Mouse (Mus musculus) Patski (cell line): ENCODE measurements around the gene Cyp2j12. TPM values are rescaled to one million over a fixed set of nuclear protein-coding genes. Genes with fewer than 3 reads are reported as not detected.

Source experiments
- ATAC-seq: fragments of 100-300 bp; one replicate; pipeline ENCODE4 v1.8.0; 2021
- CTCF ChIA-PET: fragments of 350-600 bp; sonication (Branson Sonifier 250); formaldehyde crosslinking; loops from one replicate; lab custom pipeline; 2022; ENCODE audit warnings: inconsistent platforms; lab: Charles Lee
- POLR2A ChIA-PET: fragments of 350-600 bp; sonication (Branson Sonifier 250); formaldehyde crosslinking; loops from one replicate; lab custom pipeline; 2022; ENCODE audit warnings: antibody characterized with exemption, inconsistent platforms; lab: Charles Lee
- DNase-seq: peaks from one replicate; pipeline ENCODE4 v3.0.0-alpha.2; 2011; ENCODE audit warnings: low read depth, low spot score
- H3K27me3 ChIP-seq: fragments of 371-371 bp; one replicate; pipeline ENCODE4 v1.5.1; 2021
- CTCF ChIP-seq: fragments of 100-300 bp; IDR thresholded peaks from one replicate; pipeline ENCODE4 v1.5.1; 2021
- in situ Hi-C: fragments of 300-500 bp; cut with MboI; formaldehyde crosslinking; loops from 3 replicates; pipeline ENCODE4 v1.11.1; 2018; ENCODE audit warnings: low pct_unique_long_range_greater_than_20kb, mixed read lengths
- polyA plus RNA-seq: library from polyadenylated mRNA; unstranded; gene quantifications from one replicate; pipeline ENCODE4 v1.2.3, GENCODE M21; 2021

The Cyp2j12 gene
- polyA plus RNA-seq, 1 experiment from 2014 or later = not detected

- in situ Hi-C loops = no loop called here
- CTCF ChIA-PET = no interaction called here
- no peak for ATAC-seq
Measured at GRCm38 (mm10) chr4:96078308-96078707, 62.6 kb downstream of the Cyp2j12 start.

GRCm38 (mm10) chr4:96077261-96078125 lies 63.5 kb downstream of the Cyp2j12 start, which contains the start of gene Cyp2j13:
Cyp2j13 (minus strand) TSS chr4:96077546.
- in situ Hi-C loops = no loop called here

More at GRCm38 (mm10) chr4:96078308-96078707, 62.6 kb downstream of the Cyp2j12 start:
- POLR2A ChIA-PET = no interaction called here
- H3K27me3 ChIP-seq = no peaks in the 10 kb centered on the region
- TF ChIP-seq CTCF = no peak
- DNase-seq = no peak

GRCm38 (mm10) chr4:96062045-96062444 lies 78.9 kb downstream of the Cyp2j12 start:
- ATAC-seq (no peak), DNase-seq (no peak)
- H3K27me3 ChIP-seq = no peaks in the 10 kb centered on the region
- no peak for TF ChIP-seq CTCF
- ChIA-PET CTCF (no interaction called here), POLR2A (no interaction called here)
- in situ Hi-C loops = no loop called here

More at GRCm38 (mm10) chr4:96077261-96078125, 63.5 kb downstream of the Cyp2j12 start, which contains the start of gene Cyp2j13:
- ATAC-seq (no peak), DNase-seq (no peak)
- POLR2A ChIA-PET = no interaction called here
- CTCF ChIA-PET = no interaction called here
- TF ChIP-seq CTCF = no peak
- H3K27me3 ChIP-seq = no peaks in the 10 kb centered on the region

GRCm38 (mm10) chr4:96060106-96060505 lies 80.8 kb downstream of the Cyp2j12 start:
- in situ Hi-C loops = no loop called here
- no peaks in the 10 kb centered on the region for H3K27me3 ChIP-seq
- DNase-seq (no peak), ATAC-seq (no peak)
- ChIA-PET POLR2A (no interaction called here), CTCF (no interaction called here)
- no peak for TF ChIP-seq CTCF

Other genes with a start within 250 kb of the Cyp2j12 start
- gene Hook1, start 173.9 kb downstream of the Cyp2j12 start, polyA plus RNA-seq = 24.7 TPM
- not detected for gene Cyp2j13, start 63.6 kb downstream of the Cyp2j12 start, polyA plus RNA-seq
- gene Cyp2j7, start 95.5 kb upstream of the Cyp2j12 start, polyA plus RNA-seq = not detected
- gene Cyp2j11, start 207.5 kb upstream of the Cyp2j12 start, polyA plus RNA-seq = not detected